ENCODE assay signal across 29 mouse cellular contexts in genomic region chr12:9970771-9971170, GRCm38 (mm10).
DNase-seq lines count a peak whose midpoint lies in the region; ATAC-seq and TF ChIP-seq lines count a peak whose summit lies in the region.
"Had no signal": no experiment of that assay in that cellular context is flagged by ENCODE, and none has a peak within 500 bp of the region (broad histone marks: within the 10 kb centered on the region; RNA-seq: fewer than 3 reads in every experiment).

No protein-coding gene starts in this region.

- WGBS in embryonic facial prominence, embryonic 14.5 days = 62% methylated on average over 2 of the region's 2 CpGs
- 84% methylated on average over 2 of the region's 2 CpGs for WGBS in embryonic facial prominence, embryonic 10.5 days
- WGBS in hindbrain, postnatal 0 days = 59% methylated on average over 2 of the region's 2 CpGs
- WGBS in hindbrain, embryonic 16.5 days = 54% methylated on average over 2 of the region's 2 CpGs
- whole genome bisulfite sequencing in midbrain, embryonic 14.5 days = 67% methylated on average over 2 of the region's 2 CpGs
- 69% methylated on average over 2 of the region's 2 CpGs for WGBS in midbrain, embryonic 15.5 days

- no peak for ATAC-seq in embryonic facial prominence, embryonic 14.5 days (ENCODE audit: low read depth)
- ATAC-seq in hindbrain, postnatal 0 days = no peak
- ATAC-seq in hindbrain, embryonic 16.5 days = no peak
- no peak for ATAC-seq in midbrain, embryonic 14.5 days (ENCODE audit: low FRiP score, low TSS enrichment)
- ATAC-seq in midbrain, embryonic 15.5 days (replicated peaks) = no peak
- ATAC-seq: activated CD4-positive, CD25-positive, alpha-beta regulatory T cell, adult 4 months; CD4-positive, CD25-positive, alpha-beta regulatory T cell, adult 4 months; forebrain, embryonic 13.5 days; forebrain, embryonic 16.5 days had no signal

- no peak overlapping the region for H3K27ac ChIP-seq in embryonic facial prominence, embryonic 14.5 days (replicated peaks; ENCODE audit: low read depth, low read length)
- H3K27ac ChIP-seq in embryonic facial prominence, embryonic 10.5 days (replicated peaks) = no peak overlapping the region
- no peak overlapping the region for H3K27ac ChIP-seq in hindbrain, postnatal 0 days
- no peak overlapping the region for H3K27ac ChIP-seq in hindbrain, embryonic 16.5 days (ENCODE audit: low read depth, low read length)
- no peak overlapping the region for H3K27ac ChIP-seq in midbrain, embryonic 14.5 days (replicated peaks; ENCODE audit: low read depth, low read length)
- no peak overlapping the region for H3K27ac ChIP-seq in midbrain, embryonic 15.5 days
- H3K27ac ChIP-seq: embryonic facial prominence, embryonic 12.5 days; embryonic facial prominence, embryonic 15.5 days; forebrain, embryonic 10.5 days; forebrain, embryonic 13.5 days had no signal

- TF ChIP-seq CTCF in hindbrain, postnatal 0 days (IDR thresholded peaks at IDR 0.05; ENCODE audit: low read depth) = no peak

- H3K4me2 ChIP-seq in embryonic facial prominence, embryonic 14.5 days (ENCODE audit: low read depth, low read length) = no peak overlapping the region
- no peak overlapping the region for H3K4me2 ChIP-seq in hindbrain, postnatal 0 days (ENCODE audit: low read depth, low read length)
- no peak overlapping the region for H3K4me2 ChIP-seq in hindbrain, embryonic 16.5 days (ENCODE audit: low read length)
- H3K4me2 ChIP-seq in midbrain, embryonic 14.5 days (ENCODE audit: low read length) = no peak overlapping the region
- H3K4me2 ChIP-seq in midbrain, embryonic 15.5 days = no peak overlapping the region
- H3K4me2 ChIP-seq: embryonic facial prominence, embryonic 12.5 days; embryonic facial prominence, embryonic 15.5 days; forebrain, embryonic 13.5 days had no signal

- no peak overlapping the region for H3K9ac ChIP-seq in embryonic facial prominence, embryonic 14.5 days (ENCODE audit: low read depth, low read length)
- no peak overlapping the region for H3K9ac ChIP-seq in hindbrain, postnatal 0 days (replicated peaks; ENCODE audit: low read length)
- no peak overlapping the region for H3K9ac ChIP-seq in hindbrain, embryonic 16.5 days (ENCODE audit: low read depth, low read length)
- H3K9ac ChIP-seq in midbrain, embryonic 14.5 days (replicated peaks; ENCODE audit: low read length) = no peak overlapping the region
- H3K9ac ChIP-seq in midbrain, embryonic 15.5 days = no peak overlapping the region
- H3K9ac ChIP-seq: embryonic facial prominence, embryonic 12.5 days; embryonic facial prominence, embryonic 15.5 days; forebrain, embryonic 13.5 days had no signal

- H3K9me3 ChIP-seq in embryonic facial prominence, embryonic 14.5 days (ENCODE audit: control insufficient read depth, low read length) = no peaks in the 10 kb centered on the region
- no peaks in the 10 kb centered on the region for H3K9me3 ChIP-seq in embryonic facial prominence, embryonic 10.5 days
- H3K9me3 ChIP-seq in hindbrain, postnatal 0 days (ENCODE audit: low read length) = no peaks in the 10 kb centered on the region
- H3K9me3 ChIP-seq in hindbrain, embryonic 16.5 days (ENCODE audit: control insufficient read depth, low read length) = no peaks in the 10 kb centered on the region
- no peaks in the 10 kb centered on the region for H3K9me3 ChIP-seq in midbrain, embryonic 14.5 days (ENCODE audit: control insufficient read depth, low read length)
- H3K9me3 ChIP-seq in midbrain, embryonic 15.5 days = no peaks in the 10 kb centered on the region
- H3K9me3 ChIP-seq: embryonic facial prominence, embryonic 12.5 days; embryonic facial prominence, embryonic 15.5 days; forebrain, embryonic 10.5 days; forebrain, embryonic 13.5 days; G1E had no signal

- H3K36me3 ChIP-seq in embryonic facial prominence, embryonic 14.5 days (ENCODE audit: control insufficient read depth, insufficient read depth, low read length) = no peaks in the 10 kb centered on the region
- no peaks in the 10 kb centered on the region for H3K36me3 ChIP-seq in embryonic facial prominence, embryonic 10.5 days (replicated peaks)
- no peaks in the 10 kb centered on the region for H3K36me3 ChIP-seq in hindbrain, postnatal 0 days (ENCODE audit: insufficient read depth, low read length)
- no peaks in the 10 kb centered on the region for H3K36me3 ChIP-seq in hindbrain, embryonic 16.5 days (ENCODE audit: control insufficient read depth, insufficient read depth, low read length)
- H3K36me3 ChIP-seq in midbrain, embryonic 14.5 days (ENCODE audit: control insufficient read depth, insufficient read depth, low read length) = no peaks in the 10 kb centered on the region
- no peaks in the 10 kb centered on the region for H3K36me3 ChIP-seq in midbrain, embryonic 15.5 days (replicated peaks)
- H3K36me3 ChIP-seq: embryonic facial prominence, embryonic 12.5 days; embryonic facial prominence, embryonic 15.5 days; forebrain, embryonic 10.5 days; G1E had no signal

- peak; percentile 45 for DNase-seq in embryonic facial prominence, embryonic 14.5 days (ENCODE audit: low spot score)
- DNase-seq in embryonic facial prominence, embryonic 10.5 days (ENCODE audit: low spot score) = no peak
- DNase-seq in hindbrain, postnatal 0 days (ENCODE audit: low spot score) = peak; percentile 24
- peak; percentile 8 for DNase-seq in midbrain, embryonic 14.5 days
- DNase-seq in NIH3T3 (ENCODE audit: low read depth) = peak; percentile 14
- DNase-seq in T-cell, adult 2 months (ENCODE audit: low spot score) = no peak
- DNase-seq: adrenal gland, adult 8-10 months; adrenal gland, postnatal 14 days; adrenal gland, postnatal 36 days; B cell, adult 2 months; cerebellum, adult 11 months; cerebellum, adult 18-20 months; cerebellum, adult 8-10 months; cerebellum, adult 9-11 months; cerebellum, postnatal 14 days; cerebellum, postnatal 36 days; embryo, embryonic 11 days had no signal

- no peaks in the 10 kb centered on the region for H3K27me3 ChIP-seq in embryonic facial prominence, embryonic 14.5 days (replicated peaks; ENCODE audit: control insufficient read depth, insufficient read depth, low read length)
- H3K27me3 ChIP-seq in embryonic facial prominence, embryonic 10.5 days (replicated peaks; ENCODE audit: low read depth, poor library complexity, severe bottlenecking) = 0 out of 2 replicates have a peak, but pooled peaks cover 4% of the 10 kb centered on the region
- H3K27me3 ChIP-seq in hindbrain, postnatal 0 days (ENCODE audit: insufficient read depth, low read length) = no peaks in the 10 kb centered on the region
- H3K27me3 ChIP-seq in hindbrain, embryonic 16.5 days (replicated peaks; ENCODE audit: control insufficient read depth, insufficient read depth, low read length) = no peaks in the 10 kb centered on the region
- no peaks in the 10 kb centered on the region for H3K27me3 ChIP-seq in midbrain, embryonic 14.5 days (ENCODE audit: control insufficient read depth, insufficient read depth, low read length)
- H3K27me3 ChIP-seq in midbrain, embryonic 15.5 days (replicated peaks) = no peaks in the 10 kb centered on the region
- H3K27me3 ChIP-seq: CH12.LX; embryonic facial prominence, embryonic 12.5 days; embryonic facial prominence, embryonic 15.5 days; forebrain, embryonic 13.5 days had no signal

- no peaks in the 10 kb centered on the region for H3K4me1 ChIP-seq in embryonic facial prominence, embryonic 14.5 days (ENCODE audit: control insufficient read depth, insufficient read depth, low read length)
- no peaks in the 10 kb centered on the region for H3K4me1 ChIP-seq in embryonic facial prominence, embryonic 10.5 days
- no peaks in the 10 kb centered on the region for H3K4me1 ChIP-seq in hindbrain, postnatal 0 days (ENCODE audit: insufficient read depth, low read length)
- no peaks in the 10 kb centered on the region for H3K4me1 ChIP-seq in hindbrain, embryonic 16.5 days (ENCODE audit: control insufficient read depth, insufficient read depth, low read depth, low read length)
- H3K4me1 ChIP-seq in midbrain, embryonic 14.5 days (ENCODE audit: control insufficient read depth, insufficient read depth, low read length) = no peaks in the 10 kb centered on the region
- no peaks in the 10 kb centered on the region for H3K4me1 ChIP-seq in midbrain, embryonic 15.5 days
- H3K4me1 ChIP-seq: embryonic facial prominence, embryonic 12.5 days; embryonic facial prominence, embryonic 15.5 days; forebrain, embryonic 10.5 days; forebrain, embryonic 13.5 days had no signal

- no peak overlapping the region for H3K4me3 ChIP-seq in embryonic facial prominence, embryonic 14.5 days (ENCODE audit: low read depth, low read length)
- H3K4me3 ChIP-seq in embryonic facial prominence, embryonic 10.5 days = no peak overlapping the region
- no peak overlapping the region for H3K4me3 ChIP-seq in hindbrain, postnatal 0 days (ENCODE audit: low read length)
- no peak overlapping the region for H3K4me3 ChIP-seq in hindbrain, embryonic 16.5 days (ENCODE audit: low read length)
- no peak overlapping the region for H3K4me3 ChIP-seq in midbrain, embryonic 14.5 days (replicated peaks; ENCODE audit: low read depth, low read length)
- no peak overlapping the region for H3K4me3 ChIP-seq in midbrain, embryonic 15.5 days
- H3K4me3 ChIP-seq: embryonic facial prominence, embryonic 12.5 days; embryonic facial prominence, embryonic 15.5 days; erythroblast, embryonic 14.5 days; forebrain, embryonic 10.5 days; forebrain, embryonic 13.5 days had no signal

Comparison
In these comparisons a context has a peak if more than half of its experiments do, and no peak if none do; other contexts are left out.
1. DNase-seq: peak in embryonic facial prominence, embryonic 14.5 days (single experiment), hindbrain, postnatal 0 days (single experiment), midbrain, embryonic 14.5 days (single experiment) and NIH3T3 (single experiment); none in embryonic facial prominence, embryonic 10.5 days (single experiment) and T-cell, adult 2 months (single experiment).